Mouse (Mus musculus) 3134 (cell line): ENCODE results near the gene Olfr1457.

Source experiments
- DNase-seq: peaks from one replicate; pipeline ENCODE4 v3.0.0-alpha.2; 2011; ENCODE audit warnings: low spot score; ENCODE audit not compliant: insufficient read length; ENCODE audit errors: extremely low read depth

Gene Olfr1457

DNA sequence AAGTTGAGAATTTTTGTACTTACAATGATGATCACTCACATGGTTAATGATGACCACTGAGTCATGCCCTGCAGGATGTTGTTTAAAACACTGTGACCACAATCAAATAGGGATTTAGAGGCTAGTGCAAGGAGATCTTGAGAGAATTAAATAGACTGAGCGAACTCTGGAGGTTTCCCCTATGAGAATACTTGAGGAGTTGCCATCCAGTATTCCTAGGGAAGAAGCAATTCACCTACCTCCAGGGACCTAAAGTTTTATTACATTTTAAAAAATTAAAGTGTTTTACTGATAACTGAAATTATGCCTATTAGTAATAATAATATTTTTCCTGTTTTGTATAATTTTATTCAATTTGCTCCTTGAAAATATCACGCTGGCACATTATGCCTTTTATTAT, at the start of gene Olfr1457:
Gene Olfr1457 (minus strand): TSS at position 101 of the 400 bp plus-strand sequence.
- DNase-seq: no peak

DNA sequence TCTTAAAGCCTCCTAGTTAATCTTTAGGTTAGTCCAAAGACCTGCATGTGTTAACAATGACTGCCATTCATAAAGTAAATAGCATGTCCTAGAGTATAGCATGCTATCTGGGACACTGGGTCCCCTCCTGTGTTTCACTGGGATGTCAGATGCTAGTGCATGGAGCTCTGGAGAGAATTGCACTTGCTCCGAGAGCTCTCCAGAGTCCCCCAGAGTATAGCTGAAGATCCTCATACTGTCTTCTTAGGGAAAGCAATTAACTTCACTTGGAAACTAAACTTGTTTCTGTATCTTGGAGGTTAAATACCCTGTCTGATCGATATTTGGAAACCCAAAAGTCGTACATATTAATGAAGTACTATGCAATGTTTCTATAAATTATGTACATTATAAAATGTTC, 9.0 kb upstream of the Olfr1457 start, which contains the start of gene Olfr1458:
Gene Olfr1458 (minus strand): TSS at position 101 of the 400 bp plus-strand sequence.
- no peak for DNase-seq

DNA sequence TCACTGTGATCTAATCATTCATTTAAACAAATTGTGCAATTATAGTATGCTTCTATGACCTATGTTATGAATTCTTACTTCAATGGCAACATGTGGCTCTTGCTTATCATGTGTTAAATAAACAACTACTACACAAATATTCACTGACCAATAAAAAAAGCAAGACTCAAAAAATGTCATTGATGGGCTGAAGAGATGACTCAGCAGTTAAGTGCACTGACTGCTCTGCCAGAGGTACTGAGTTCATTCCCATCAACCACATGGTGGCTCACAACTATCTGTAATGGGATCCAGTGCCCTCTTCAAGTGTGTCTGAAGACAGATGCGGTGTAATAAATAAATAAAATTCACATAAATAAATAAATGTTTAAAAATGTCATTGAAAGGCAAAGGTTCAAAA, 3.8 kb downstream of the Olfr1457 start:
- no peak for DNase-seq

DNA sequence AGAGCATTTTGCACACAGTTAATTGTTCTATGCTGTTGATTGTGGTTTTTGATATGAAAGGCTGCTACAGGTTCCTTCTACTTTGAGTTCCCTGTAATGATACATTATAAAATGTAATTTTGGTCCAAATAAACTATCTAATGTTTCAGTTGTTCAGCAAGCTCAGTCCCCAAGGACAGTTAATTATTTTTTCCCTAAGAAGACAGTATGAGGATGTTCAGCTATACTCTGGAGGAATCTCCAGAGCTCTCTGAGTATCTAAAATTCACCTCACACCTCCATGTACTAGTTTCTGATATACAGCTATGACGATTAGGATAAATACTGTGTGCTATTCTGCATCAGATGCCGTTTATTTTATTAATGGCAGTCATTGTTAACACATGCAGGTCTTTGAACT, 37.4 kb downstream of the Olfr1457 start, which contains the start of gene Olfr1454:
Gene Olfr1454 (plus strand): TSS at position 301 of the 400 bp plus-strand sequence.
- DNase-seq: no peak
